Mouse (Mus musculus) heart, adult 18-20 months (tissue): ENCODE measurements around the gene Ugt3a1. TPM values are rescaled to one million over a fixed set of nuclear protein-coding genes. Genes with fewer than 3 reads are reported as not detected.
"Not testable (repeated sequence)": the region's sequence is repeated elsewhere in the genome, so short reads cannot be mapped to it uniquely, and the experiment has no call there.

Experiments used
- DNase-seq, 2 experiments: peaks; one replicate each; pipeline ENCODE4 v3.0.0; 2021 to 2022; ENCODE audit warnings: mixed read lengths in 1 of 2
- long read RNA-seq, 2 experiments: library from polyadenylated mRNA; stranded (forward); transcript quantifications; one replicate each; pipeline ENCODE4 v2.0.0; 2021
- total RNA-seq, 2 experiments: library from RNA; stranded (reverse); gene quantifications; 2 replicates each; pipeline ENCODE4 v1.2.3; 2021

The Ugt3a1 gene
- total RNA-seq, result not detected
- long read RNA-seq, experiment 1, result 0 reads
- long read RNA-seq, experiment 2, result 0 reads

- no peak for DNase-seq
Observed at GRCm38 (mm10) chr15:9276838-9277295, at the start of gene Ugt3a1. Ugt3a1 (plus strand) TSS chr15:9276888.

GRCm38 (mm10) chr15:9230917-9231316 lies 45.8 kb upstream of the Ugt3a1 start:
- not testable (repeated sequence) for DNase-seq

DNA sequence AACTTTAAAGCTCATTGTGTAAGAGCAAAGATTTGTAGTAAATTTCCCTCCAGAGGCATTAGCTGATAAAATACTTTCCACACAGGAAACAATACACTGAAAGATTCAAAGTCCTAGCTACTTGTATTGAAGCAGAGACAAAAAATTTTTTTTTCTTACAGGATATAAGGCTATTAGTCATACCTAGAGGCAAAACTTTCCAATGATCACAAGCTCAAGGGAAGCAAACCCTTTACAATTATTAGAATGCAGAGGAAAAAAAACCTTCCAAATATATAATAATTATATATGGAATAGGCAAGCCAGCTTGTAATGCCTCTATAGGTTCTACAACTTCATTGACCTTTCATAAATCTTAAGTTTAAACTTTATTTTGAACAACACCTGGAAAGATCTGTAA lies 30.3 kb upstream of the Ugt3a1 start:
- DNase-seq, result no peak

DNA sequence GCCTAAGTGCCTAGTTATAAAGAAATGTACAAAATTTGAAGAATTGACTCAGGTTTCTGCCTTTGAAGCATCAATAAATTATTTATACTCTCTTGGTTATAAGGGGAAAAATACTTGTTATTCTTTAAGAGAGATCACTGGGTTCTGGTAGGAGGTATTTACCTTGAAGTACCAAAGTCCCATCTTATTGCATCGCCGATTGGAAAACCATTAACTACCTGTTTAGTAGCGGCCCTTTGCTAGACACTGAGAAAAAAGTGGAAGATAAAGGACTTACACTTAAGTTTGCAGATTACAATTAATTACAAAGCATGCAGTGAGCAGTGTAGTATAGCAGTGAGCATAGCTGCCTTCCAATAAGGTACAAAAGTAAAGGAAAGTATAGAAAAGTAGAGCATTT lies 23.8 kb upstream of the Ugt3a1 start:
- no peak for DNase-seq

DNA sequence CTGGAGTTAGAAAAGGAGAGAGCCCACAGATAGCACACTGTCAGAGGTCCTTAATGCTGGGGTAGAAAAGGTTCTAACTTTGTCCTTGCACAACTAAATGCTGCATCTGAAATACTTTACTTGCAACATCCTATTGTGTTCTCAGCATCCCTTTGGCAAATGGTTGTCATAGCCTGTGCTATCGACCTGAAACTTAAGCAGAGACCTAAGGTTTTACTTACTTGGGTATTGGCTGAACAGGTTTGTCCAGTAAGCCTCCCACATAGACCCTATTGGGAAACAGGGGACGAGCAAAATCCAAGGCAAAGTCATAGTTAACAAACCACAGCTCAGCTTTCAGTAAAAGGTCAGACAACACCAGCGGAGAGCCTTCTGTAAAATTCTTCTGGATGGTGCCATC lies 16.1 kb upstream of the Ugt3a1 start:
- DNase-seq, result no peak

DNA sequence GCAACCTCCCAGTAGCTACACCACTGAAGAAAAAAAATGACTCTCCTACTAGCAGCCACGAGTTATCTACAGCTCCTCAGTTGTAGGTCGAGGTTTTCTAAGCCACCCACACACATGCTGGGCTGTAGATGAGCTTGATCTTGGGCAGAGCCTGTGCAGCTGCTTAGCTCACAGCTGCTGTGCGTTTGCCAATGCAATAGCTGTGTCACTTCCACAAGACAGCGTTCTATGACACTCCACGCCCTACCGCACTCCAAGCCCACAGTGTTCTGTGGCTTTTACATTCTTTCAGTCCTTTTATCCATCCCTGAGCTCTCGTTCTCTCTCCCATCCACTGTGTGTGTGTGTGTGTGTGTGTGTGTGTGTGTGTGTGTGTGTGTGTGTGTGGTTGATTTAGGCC lies 4.8 kb upstream of the Ugt3a1 start:
- DNase-seq, result no peak

GRCm38 (mm10) chr15:9279026-9279425 lies 2.3 kb downstream of the Ugt3a1 start:
- no peak for DNase-seq

DNA sequence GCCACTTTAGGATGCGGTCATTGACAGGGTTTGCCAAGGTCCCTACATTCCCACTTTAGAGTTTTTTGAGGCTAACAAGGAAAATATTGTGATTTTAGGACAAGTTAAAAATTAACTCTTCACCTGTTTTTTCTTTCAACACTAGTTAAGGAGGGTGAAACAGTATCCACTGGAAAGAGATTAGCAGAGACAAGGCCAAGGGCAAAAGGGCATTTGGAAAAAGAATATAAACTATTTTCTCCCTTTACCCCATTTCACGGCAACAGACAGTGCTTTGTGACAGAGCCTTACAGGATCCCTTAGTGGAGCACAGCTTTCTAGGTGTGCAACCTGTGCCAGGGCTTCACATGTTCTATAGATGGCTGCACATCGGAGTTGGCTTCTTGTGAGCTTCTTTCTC lies 2.9 kb downstream of the Ugt3a1 start:
- DNase-seq, result no peak

DNA sequence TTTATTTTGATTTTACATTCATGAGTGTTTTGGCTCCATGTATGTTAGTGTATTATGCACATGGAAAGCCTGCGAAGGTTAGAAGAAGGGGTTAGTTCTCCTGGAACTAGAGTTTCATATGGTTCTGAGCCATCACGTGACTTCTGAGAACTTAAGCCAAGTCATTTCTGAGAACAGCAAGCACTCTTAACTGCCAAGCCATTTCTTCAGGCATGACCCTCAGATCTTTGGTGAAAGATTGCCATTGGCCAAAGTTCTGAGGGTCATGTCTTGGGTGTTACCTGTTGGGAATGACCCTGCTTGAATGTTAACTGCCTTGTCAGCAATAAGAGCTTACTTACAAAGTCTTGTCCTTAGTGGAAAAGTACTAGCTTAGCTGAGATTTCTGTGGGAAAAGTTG lies 6.5 kb downstream of the Ugt3a1 start:
- DNase-seq, result no peak

- no peak for DNase-seq
Observed at GRCm38 (mm10) chr15:9289660-9290059, 13.0 kb downstream of the Ugt3a1 start.

- DNase-seq, result no peak
Observed at GRCm38 (mm10) chr15:9305978-9306692, 29.4 kb downstream of the Ugt3a1 start.

DNA sequence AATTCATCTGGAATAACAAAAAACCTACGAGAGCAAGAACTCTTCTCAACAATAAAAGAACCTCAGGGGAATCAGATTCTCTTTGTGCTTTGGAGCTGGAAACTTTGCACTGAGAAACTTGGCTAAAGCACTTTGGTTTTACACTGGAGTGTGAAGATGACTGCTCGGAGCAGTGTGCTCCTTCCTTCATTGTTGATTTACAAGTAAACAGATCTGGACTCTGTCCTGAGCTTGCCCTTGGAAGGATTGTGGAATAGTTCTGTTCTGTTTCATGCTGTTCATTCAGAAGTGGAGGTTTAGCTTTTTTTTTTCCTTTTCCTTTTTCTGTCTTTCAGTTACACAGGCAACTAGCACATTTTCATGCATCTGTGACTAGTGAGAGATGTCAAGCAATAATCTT lies 57.9 kb downstream of the Ugt3a1 start:
- no peak for DNase-seq

- DNase-seq, result no peak
Observed at GRCm38 (mm10) chr15:9335341-9335740, 58.7 kb downstream of the Ugt3a1 start, which contains the start of gene Ugt3a2. Ugt3a2 (plus strand) TSS chr15:9335550.

GRCm38 (mm10) chr15:9336616-9337015 lies 59.9 kb downstream of the Ugt3a1 start:
- no peak for DNase-seq

DNA sequence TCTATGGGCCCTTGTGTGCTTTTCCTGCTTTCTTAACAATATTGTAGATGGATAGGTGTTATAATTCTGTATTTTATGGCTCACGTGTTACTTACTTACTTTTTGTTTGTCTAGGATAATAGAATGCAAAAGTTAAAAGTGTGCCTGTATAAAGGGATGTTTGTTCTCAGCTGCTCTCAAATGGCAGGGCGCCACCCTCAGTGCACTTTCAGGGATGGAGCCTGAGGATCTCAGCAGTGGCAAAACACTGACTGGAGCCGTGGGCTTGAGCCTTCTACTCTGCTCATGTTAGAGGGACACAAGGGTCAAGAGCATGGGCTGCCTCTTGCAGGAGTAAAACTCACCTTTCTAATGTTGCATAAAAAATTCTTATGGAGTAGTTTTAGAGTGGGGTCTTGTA lies 60.3 kb downstream of the Ugt3a1 start:
- no peak for DNase-seq

- DNase-seq, result no peak
Observed at GRCm38 (mm10) chr15:9348739-9349138, 72.1 kb downstream of the Ugt3a1 start.

DNA sequence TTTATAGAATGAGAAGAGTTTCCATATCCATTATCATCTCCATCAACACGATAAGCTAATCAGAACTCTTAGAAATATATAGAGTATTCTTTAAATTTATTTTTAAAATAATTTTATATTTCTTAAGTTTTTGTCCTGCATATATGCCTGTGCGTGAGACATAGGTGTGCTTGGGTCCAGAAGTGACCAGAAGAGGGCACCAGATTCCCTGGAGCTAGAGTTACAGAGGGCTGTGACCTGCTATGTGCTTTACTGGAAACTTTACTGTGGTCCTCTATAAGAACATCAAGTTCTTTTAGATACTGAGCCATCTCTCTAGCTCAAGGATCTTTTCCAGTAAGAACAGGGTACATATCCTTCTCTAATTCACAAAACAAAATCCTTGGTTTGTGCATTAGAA lies 86.1 kb downstream of the Ugt3a1 start:
- DNase-seq, result no peak

Other genes with a start within 250 kb of the Ugt3a1 start
- gene Nadk2, start 205.6 kb upstream of the Ugt3a1 start, total RNA-seq, result 10 to 100 TPM; 59.8 to 66.2 TPM
- gene Lmbrd2, start 136.3 kb upstream of the Ugt3a1 start, total RNA-seq, result 10 to 100 TPM; 13.1 to 14.0 TPM
- gene Skp2, start 121.5 kb upstream of the Ugt3a1 start, total RNA-seq, result under 1 TPM; 0.59 to 0.69 TPM
- gene Ugt3a2, start 58.7 kb downstream of the Ugt3a1 start, total RNA-seq, result not detected
- under 1 TPM in 1 of 2 experiments, not detected in 1; 0.41 TPM for gene Capsl, start 159.1 kb downstream of the Ugt3a1 start, total RNA-seq